Mouse (Mus musculus) liver, embryonic 15.5 days (tissue): ENCODE data around the gene Nrm. TPM values are rescaled to one million over a fixed set of nuclear protein-coding genes. Genes with fewer than 3 reads are reported as not detected.
A peak's percentile ranks its signal among the peaks of the same experiment; 100 is the strongest.

Experiments used
- ATAC-seq: fragments of 200-750 bp; cut with Nextera tagmentation; 2 replicates; pipeline ENCODE4 v1.8.0; 2017; ENCODE audit warnings: moderate number of reproducible peaks, mild to moderate bottlenecking, moderate library complexity; ENCODE audit not compliant: insufficient read depth
- H3K27ac ChIP-seq: fragments of 300-500 bp; sonication (generic); replicated peaks from 2 replicates; pipeline ENCODE4 v1.5.1; 2015; ENCODE audit warnings: mild to moderate bottlenecking, inconsistent platforms
- H3K27me3 ChIP-seq: fragments of 300-500 bp; sonication (generic); 2 replicates; pipeline ENCODE4 v1.6.1; 2015; ENCODE audit warnings: mild to moderate bottlenecking, inconsistent platforms
- H3K36me3 ChIP-seq: fragments of 300-500 bp; sonication (generic); replicated peaks from 2 replicates; pipeline ENCODE4 v1.6.1; 2015; ENCODE audit warnings: moderate library complexity, mild to moderate bottlenecking, inconsistent platforms
- H3K4me1 ChIP-seq: fragments of 300-500 bp; sonication (generic); replicated peaks from 2 replicates; pipeline ENCODE4 v1.6.1; 2015; ENCODE audit warnings: inconsistent platforms
- H3K4me2 ChIP-seq: fragments of 300-500 bp; sonication (generic); 2 replicates; pipeline ENCODE4 v1.6.1; 2015; ENCODE audit warnings: moderate library complexity, mild to moderate bottlenecking, inconsistent platforms
- H3K4me3 ChIP-seq: fragments of 300-500 bp; sonication (generic); replicated peaks from 2 replicates; pipeline ENCODE4 v1.5.1; 2015; ENCODE audit warnings: mild to moderate bottlenecking, inconsistent platforms
- H3K9ac ChIP-seq: fragments of 300-500 bp; sonication (generic); 2 replicates; pipeline ENCODE4 v1.6.1; 2015; ENCODE audit warnings: moderate library complexity, mild to moderate bottlenecking, inconsistent platforms
- H3K9me3 ChIP-seq: fragments of 300-500 bp; sonication (generic); replicated peaks from 2 replicates; pipeline ENCODE4 v1.6.1; 2016; ENCODE audit warnings: inconsistent platforms
- WGBS: fragments of 180-500 bp; shearing (Covaris S2); methylation state at CpG from one replicate; pipeline ENCODE4 v1.1.7; 2015; ENCODE audit warnings: mixed read lengths; ENCODE audit not compliant: insufficient replicate concordance; 5-methylcytosine and 5-hydroxymethylcytosine counted together
- microRNA-seq: library from miRNA; unstranded; fragments of <30 nt; microRNA quantifications from one replicate; pipeline ENCODE4, GENCODE M21; 2016
- polyA plus RNA-seq: library from polyadenylated mRNA; unstranded; fragments of >200 nt; fragmentation: Nextera tagmentation; extraction: Ambion mirVana; gene quantifications from 2 replicates; pipeline ENCODE4 v1.2.1, GENCODE M21; 2015

Nrm gene
- polyA plus RNA-seq, 1 experiment from 2014 or later: 22.5 TPM

GRCm38 (mm10) chr17:35909919-35910369 is 48.8 kb downstream of the Nrm start, which contains the start of gene Atat1:
Gene Atat1 (minus strand): TSS chr17:35910075.
- peak within 1 kb of the TSS; percentile 92 for H3K4me2 ChIP-seq
- peak within 1 kb of the TSS; percentile 71 for H3K9ac ChIP-seq
- H3K4me1 ChIP-seq: peaks cover 58% of the 10 kb centered on the region
- peak within 1 kb of the TSS; percentile 77 for H3K4me3 ChIP-seq
- WGBS: 1% methylated on average over 25 of the region's 25 CpGs
- peak within 1 kb of the TSS; percentile 80 for H3K27ac ChIP-seq
- no peaks in the 10 kb centered on the region for H3K27me3 ChIP-seq
- H3K36me3 ChIP-seq: peaks cover 57% of the 10 kb centered on the region
- no peaks in the 10 kb centered on the region for H3K9me3 ChIP-seq
- peak; percentile 73 for ATAC-seq

GRCm38 (mm10) chr17:35914975-35915374 is 53.9 kb downstream of the Nrm start:
- Histone ChIP-seq H3K4me2 (peak overlapping the region; percentile 82), H3K4me3 (peak overlapping the region; percentile 77), H3K4me1 (peaks cover 60% of the 10 kb centered on the region), H3K9me3 (no peaks in the 10 kb centered on the region), H3K36me3 (peaks cover 46% of the 10 kb centered on the region), H3K27me3 (no peaks in the 10 kb centered on the region), H3K27ac (0 out of 2 replicates have a peak overlapping the region, but pooled peaks have one; percentile 96), H3K9ac (no peak overlapping the region; the same call in 1 of the 2 replicates)
- ATAC-seq: no peak
- WGBS: 52% methylated on average over 6 of the region's 6 CpGs

Small RNA genes lying within 50 kb of the gene (microRNA-seq; reads per million reads assigned to microRNA genes)
- gene Gm28033: 2.3 reads per million

Other genes with a start within 250 kb of the Nrm start
- not detected in 2 replicates for gene Gm9573, start 234.7 kb upstream of the Nrm start, polyA plus RNA-seq
- gene Mucl3, start 217.6 kb upstream of the Nrm start, polyA plus RNA-seq: 0.03 and 0.05 TPM in 2 replicates
- 6.1 and 6.5 TPM in 2 replicates for gene Vars2, start 193.7 kb upstream of the Nrm start, polyA plus RNA-seq
- gene Gtf2h4, start 187.6 kb upstream of the Nrm start, polyA plus RNA-seq: 21.7 and 25.5 TPM in 2 replicates
- gene Ddr1, start 156.7 kb upstream of the Nrm start, polyA plus RNA-seq: 2.6 and 3.4 TPM in 2 replicates
- 22.9 and 23.7 TPM in 2 replicates for gene Ier3, start 39.6 kb upstream of the Nrm start, polyA plus RNA-seq
- 33.7 and 42.4 TPM in 2 replicates for gene Flot1, start 38.1 kb upstream of the Nrm start, polyA plus RNA-seq
- 379 and 391 TPM in 2 replicates for gene Tubb5, start 23.0 kb upstream of the Nrm start, polyA plus RNA-seq
- gene Mdc1, start 19.8 kb upstream of the Nrm start, polyA plus RNA-seq: 8.5 and 9.1 TPM in 2 replicates
- gene Ppp1r18, start 4.3 kb downstream of the Nrm start, polyA plus RNA-seq: 12.4 and 12.8 TPM in 2 replicates
- 31.1 and 37.0 TPM in 2 replicates for gene Dhx16, start 18.5 kb downstream of the Nrm start, polyA plus RNA-seq
- 8.5 and 9.7 TPM in 2 replicates for gene 2310061I04Rik, start 36.1 kb downstream of the Nrm start, polyA plus RNA-seq
- gene Atat1, start 48.8 kb downstream of the Nrm start, polyA plus RNA-seq: 7.3 and 8.0 TPM in 2 replicates
- gene Mrps18b, start 55.1 kb downstream of the Nrm start, polyA plus RNA-seq: 68.7 and 71.1 TPM in 2 replicates
- gene Ppp1r10, start 55.1 kb downstream of the Nrm start, polyA plus RNA-seq: 20.9 and 22.3 TPM in 2 replicates
- gene Abcf1, start 108.4 kb downstream of the Nrm start, polyA plus RNA-seq: 37.4 and 47.0 TPM in 2 replicates
- 9.3 and 10.8 TPM in 2 replicates for gene Gnl1, start 118.5 kb downstream of the Nrm start, polyA plus RNA-seq
- 5.5 and 6.8 TPM in 2 replicates for gene Prr3, start 118.9 kb downstream of the Nrm start, polyA plus RNA-seq
- gene H2-T24, start 159.2 kb downstream of the Nrm start, polyA plus RNA-seq: 8.2 and 9.2 TPM in 2 replicates
- gene H2-T23, start 171.5 kb downstream of the Nrm start, polyA plus RNA-seq: 52.8 and 65.8 TPM in 2 replicates
- 11.9 and 13.2 TPM in 2 replicates for gene H2-T22, start 181.4 kb downstream of the Nrm start, polyA plus RNA-seq
- not detected in 2 replicates for gene Gm6034, start 181.6 kb downstream of the Nrm start, polyA plus RNA-seq
- not detected in 2 replicates for gene Gm11127, start 197.1 kb downstream of the Nrm start, polyA plus RNA-seq